ENCODE assay signal across 8 mouse cellular contexts in genomic region chr5:64325741-64326355, GRCm38 (mm10).
DNase-seq lines count a peak whose midpoint lies in the region; ATAC-seq lines count a peak whose summit lies in the region.
"Had no signal": no experiment of that assay in that cellular context is flagged by ENCODE, and none has a peak within 500 bp of the region (broad histone marks: within the 10 kb centered on the region; RNA-seq: fewer than 3 reads in every experiment).

No protein-coding gene starts in this region.

- no peaks in the 10 kb centered on the region for H3K27me3 ChIP-seq in hindbrain, embryonic 15.5 days
- no peaks in the 10 kb centered on the region for H3K27me3 ChIP-seq in hindbrain, embryonic 14.5 days (ENCODE audit: control insufficient read depth, insufficient read depth, low read length)
- no peaks in the 10 kb centered on the region for H3K27me3 ChIP-seq in embryonic facial prominence, embryonic 11.5 days (ENCODE audit: control insufficient read depth, insufficient read depth, low read length)
- H3K27me3 ChIP-seq in liver, embryonic 12.5 days (replicated peaks), result no peaks in the 10 kb centered on the region

- H3K4me2 ChIP-seq in hindbrain, embryonic 15.5 days, result no peak overlapping the region
- H3K4me2 ChIP-seq in hindbrain, embryonic 14.5 days (replicated peaks), result no peak overlapping the region
- H3K4me2 ChIP-seq in embryonic facial prominence, embryonic 11.5 days (ENCODE audit: low read depth, low read length), result no peak overlapping the region
- no peak overlapping the region for H3K4me2 ChIP-seq in liver, embryonic 12.5 days

- DNase-seq in hindbrain, embryonic 14.5 days (ENCODE audit: low spot score), result no peak
- no peak for DNase-seq in embryonic facial prominence, embryonic 11.5 days (ENCODE audit: low spot score)
- DNase-seq in embryo, embryonic 10.5 days (ENCODE audit: low spot score), result no peak
- no peak for DNase-seq in urinary bladder, postnatal 25 days (ENCODE audit: low spot score)
- DNase-seq: thymus, adult 2 months had no signal

- H3K9ac ChIP-seq in hindbrain, embryonic 15.5 days, result no peak overlapping the region
- H3K9ac ChIP-seq in hindbrain, embryonic 14.5 days, result no peak overlapping the region
- H3K9ac ChIP-seq in embryonic facial prominence, embryonic 11.5 days (replicated peaks; ENCODE audit: low read length), result no peak overlapping the region
- H3K9ac ChIP-seq in liver, embryonic 12.5 days, result no peak overlapping the region

- WGBS in hindbrain, embryonic 15.5 days, result 85% methylated on average over 5 of the region's 5 CpGs
- 79% methylated on average over 5 of the region's 5 CpGs for WGBS in hindbrain, embryonic 14.5 days
- 77% methylated on average over 5 of the region's 5 CpGs for WGBS in embryonic facial prominence, embryonic 11.5 days
- WGBS in liver, embryonic 12.5 days (ENCODE audit: insufficient replicate concordance), result 75% methylated on average over 5 of the region's 5 CpGs

- ATAC-seq in hindbrain, embryonic 15.5 days (ENCODE audit: low FRiP score, low read depth), result 0 out of 2 replicates have a peak, but pooled peaks have one; percentile 16
- no peak for ATAC-seq in hindbrain, embryonic 14.5 days (ENCODE audit: low FRiP score)
- no peak for ATAC-seq in embryonic facial prominence, embryonic 11.5 days (replicated peaks; ENCODE audit: insufficient number of reproducible peaks, low FRiP score, low TSS enrichment, low read depth)
- no peak for ATAC-seq in liver, embryonic 12.5 days

- peaks cover 22% of the 10 kb centered on the region for H3K4me1 ChIP-seq in hindbrain, embryonic 15.5 days (replicated peaks)
- H3K4me1 ChIP-seq in hindbrain, embryonic 14.5 days (replicated peaks; ENCODE audit: control insufficient read depth, insufficient read depth, low read length), result peaks cover 16% of the 10 kb centered on the region
- peaks cover 55% of the 10 kb centered on the region for H3K4me1 ChIP-seq in brown adipose tissue, adult 24 weeks (ENCODE audit: control insufficient read depth, insufficient read depth, insufficient read length, low read length)
- peaks cover 2% of the 10 kb centered on the region for H3K4me1 ChIP-seq in embryonic facial prominence, embryonic 11.5 days (ENCODE audit: control insufficient read depth, insufficient read depth, low read length)
- H3K4me1 ChIP-seq in liver, embryonic 12.5 days, result 0 out of 2 replicates have a peak, but pooled peaks cover 8% of the 10 kb centered on the region

- no peak overlapping the region for H3K4me3 ChIP-seq in hindbrain, embryonic 15.5 days
- H3K4me3 ChIP-seq in hindbrain, embryonic 14.5 days (replicated peaks; ENCODE audit: low read length), result no peak overlapping the region
- no peak overlapping the region for H3K4me3 ChIP-seq in brown adipose tissue, adult 24 weeks (ENCODE audit: insufficient read depth, low read depth, low read length)
- no peak overlapping the region for H3K4me3 ChIP-seq in embryonic facial prominence, embryonic 11.5 days (ENCODE audit: low read depth, low read length)
- no peak overlapping the region for H3K4me3 ChIP-seq in liver, embryonic 12.5 days

- H3K36me3 ChIP-seq in hindbrain, embryonic 15.5 days, result no peaks in the 10 kb centered on the region
- H3K36me3 ChIP-seq in hindbrain, embryonic 14.5 days (replicated peaks; ENCODE audit: control insufficient read depth, insufficient read depth), result no peaks in the 10 kb centered on the region
- no peaks in the 10 kb centered on the region; the same call in 1 of the 2 replicates for H3K36me3 ChIP-seq in embryonic facial prominence, embryonic 11.5 days (replicated peaks; ENCODE audit: control insufficient read depth, insufficient read depth, low read depth, low read length)
- peaks cover 36% of the 10 kb centered on the region for H3K36me3 ChIP-seq in liver, embryonic 12.5 days

- no peaks in the 10 kb centered on the region for H3K9me3 ChIP-seq in hindbrain, embryonic 15.5 days
- no peaks in the 10 kb centered on the region for H3K9me3 ChIP-seq in hindbrain, embryonic 14.5 days (ENCODE audit: control insufficient read depth, low read length)
- H3K9me3 ChIP-seq in embryonic facial prominence, embryonic 11.5 days (replicated peaks; ENCODE audit: control insufficient read depth, low read length), result no peaks in the 10 kb centered on the region
- no peaks in the 10 kb centered on the region for H3K9me3 ChIP-seq in liver, embryonic 12.5 days (replicated peaks)

- H3K27ac ChIP-seq in hindbrain, embryonic 15.5 days (replicated peaks), result no peak overlapping the region; the same call in 1 of the 2 replicates
- H3K27ac ChIP-seq in hindbrain, embryonic 14.5 days, result no peak overlapping the region
- peak overlapping the region; percentile 97 for H3K27ac ChIP-seq in brown adipose tissue, adult 24 weeks (replicated peaks; ENCODE audit: low read depth, low read length)
- H3K27ac ChIP-seq in embryonic facial prominence, embryonic 11.5 days (replicated peaks; ENCODE audit: low read depth, low read length), result 0 out of 2 replicates have a peak overlapping the region, but pooled peaks have one; percentile 3
- peak overlapping the region; percentile 64 for H3K27ac ChIP-seq in liver, embryonic 12.5 days

Comparison
In these comparisons a context has a peak if more than half of its experiments do, and no peak if none do; other contexts are left out.
1. H3K27ac ChIP-seq: peak in brown adipose tissue, adult 24 weeks (single experiment), embryonic facial prominence, embryonic 11.5 days (single experiment) and liver, embryonic 12.5 days (single experiment); none in hindbrain, embryonic 15.5 days (single experiment) and hindbrain, embryonic 14.5 days (single experiment).